Mouse (Mus musculus): ENCODE results near the gene Rgp1.

DNA sequence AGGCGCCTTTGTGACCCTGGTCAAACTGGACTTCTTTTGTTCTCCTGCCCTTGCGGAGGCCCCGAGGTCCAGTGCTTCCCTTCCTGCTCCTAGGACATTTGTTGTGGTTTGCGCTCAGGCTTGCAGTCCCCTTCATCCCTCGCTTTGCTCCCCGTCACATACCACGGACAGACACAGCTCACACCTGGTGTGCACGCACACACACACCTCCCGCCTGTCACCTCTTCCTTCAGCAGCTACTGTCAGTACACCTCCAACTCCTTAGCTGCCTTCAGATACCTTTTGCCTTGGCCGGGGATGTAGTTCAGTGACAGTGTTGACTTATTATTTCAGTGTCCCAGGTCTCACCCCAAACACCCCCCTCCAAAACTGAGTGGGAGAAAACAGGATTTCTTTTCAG is 7.2 kb downstream of the Rgp1 start:
- TF ChIP-seq CTCF (conservative IDR thresholded peaks at IDR 0.05; ENCODE audit: low read length) (no peak), POU5F1 (IDR thresholded peaks at IDR 0.05; ENCODE audit: borderline replicate concordance, low read length) (no peak)
